ENCODE assay signal across 26 mouse cellular contexts in the genomic region with DNA sequence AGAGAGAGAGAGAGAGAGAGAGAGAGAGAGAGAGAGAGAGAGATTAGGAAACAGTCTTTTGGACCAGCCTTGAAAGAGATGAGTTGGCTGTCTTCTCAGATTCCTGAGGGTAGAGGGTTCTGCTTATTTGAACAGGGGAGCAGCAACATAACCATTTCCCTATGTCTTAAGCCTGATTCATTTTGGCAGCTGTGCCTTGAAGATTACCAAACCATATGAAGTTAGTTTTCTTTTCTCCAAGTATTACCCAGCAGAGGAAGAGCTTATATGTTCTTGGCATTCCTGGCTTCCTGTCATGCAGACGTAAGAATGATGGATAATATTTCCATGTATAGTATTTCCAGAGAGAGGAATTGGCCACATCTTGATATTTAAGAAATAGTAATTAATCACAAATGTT.
DNase-seq lines count a peak whose midpoint lies in the region; ATAC-seq and TF ChIP-seq lines count a peak whose summit lies in the region.
"Had no signal": no experiment of that assay in that cellular context is flagged by ENCODE, and none has a peak within 500 bp of the region (broad histone marks: within the 10 kb centered on the region; RNA-seq: fewer than 3 reads in every experiment).

No protein-coding gene starts in this region.

- no peak overlapping the region for H3K9ac ChIP-seq in lung, postnatal 0 days (replicated peaks; ENCODE audit: low read depth)
- H3K9ac ChIP-seq in embryonic facial prominence, embryonic 15.5 days = no peak overlapping the region
- H3K9ac ChIP-seq in forebrain, embryonic 13.5 days = no peak overlapping the region
- H3K9ac ChIP-seq: heart, embryonic 15.5 days; limb, embryonic 12.5 days; liver, embryonic 13.5 days had no signal

- no peaks in the 10 kb centered on the region for H3K4me1 ChIP-seq in lung, postnatal 0 days (ENCODE audit: insufficient read depth, low read depth, low read length)
- no peaks in the 10 kb centered on the region; the same call in 1 of the 2 replicates for H3K4me1 ChIP-seq in embryonic facial prominence, embryonic 15.5 days
- H3K4me1 ChIP-seq in forebrain, embryonic 13.5 days = no peaks in the 10 kb centered on the region
- H3K4me1 ChIP-seq: heart, embryonic 15.5 days; limb, embryonic 12.5 days; liver, embryonic 13.5 days had no signal

- ATAC-seq in lung, postnatal 0 days = peak; percentile 17; the same call in 1 of the 2 replicates
- ATAC-seq in embryonic facial prominence, embryonic 15.5 days (ENCODE audit: insufficient number of reproducible peaks, low FRiP score, low TSS enrichment, low read depth) = peak; percentile 86
- no peak for ATAC-seq in forebrain, embryonic 13.5 days
- ATAC-seq: hindbrain, embryonic 16.5 days; Patski had no signal

- no peak for TF ChIP-seq CTCF in lung, postnatal 0 days (IDR thresholded peaks at IDR 0.05)

- 34% methylated on average over 1 of the region's 1 CpGs for WGBS in lung, postnatal 0 days
- 12% methylated on average over 1 of the region's 1 CpGs for WGBS in embryonic facial prominence, embryonic 15.5 days
- 88% methylated on average over 1 of the region's 1 CpGs for WGBS in forebrain, embryonic 13.5 days

- H3K27ac ChIP-seq in lung, postnatal 0 days (ENCODE audit: low read length) = no peak overlapping the region
- peak overlapping the region; percentile 82 for H3K27ac ChIP-seq in embryonic facial prominence, embryonic 15.5 days (replicated peaks)
- H3K27ac ChIP-seq in forebrain, embryonic 13.5 days = no peak overlapping the region
- H3K27ac ChIP-seq: heart, embryonic 15.5 days; limb, embryonic 12.5 days; liver, embryonic 13.5 days; macrophage had no signal

- no peak for TF ChIP-seq EP300 in lung, postnatal 0 days (IDR thresholded peaks at IDR 0.05)

- H3K4me3 ChIP-seq in lung, postnatal 0 days (ENCODE audit: low read depth, low read length) = no peak overlapping the region
- no peak overlapping the region for H3K4me3 ChIP-seq in embryonic facial prominence, embryonic 15.5 days (replicated peaks)
- H3K4me3 ChIP-seq in forebrain, embryonic 13.5 days = no peak overlapping the region
- H3K4me3 ChIP-seq: heart, embryonic 15.5 days; limb, embryonic 12.5 days; liver, embryonic 13.5 days had no signal

- no peaks in the 10 kb centered on the region for H3K9me3 ChIP-seq in lung, postnatal 0 days (ENCODE audit: low read length)
- no peaks in the 10 kb centered on the region for H3K9me3 ChIP-seq in embryonic facial prominence, embryonic 15.5 days (replicated peaks)
- H3K9me3 ChIP-seq in forebrain, embryonic 13.5 days (replicated peaks) = no peaks in the 10 kb centered on the region
- H3K9me3 ChIP-seq: heart, embryonic 15.5 days; limb, embryonic 12.5 days; liver, embryonic 13.5 days had no signal

- no peak overlapping the region for H3K4me2 ChIP-seq in lung, postnatal 0 days (replicated peaks; ENCODE audit: low read depth, low read length)
- H3K4me2 ChIP-seq in embryonic facial prominence, embryonic 15.5 days (replicated peaks) = no peak overlapping the region
- H3K4me2 ChIP-seq in forebrain, embryonic 13.5 days = no peak overlapping the region
- H3K4me2 ChIP-seq: heart, embryonic 15.5 days; limb, embryonic 12.5 days; liver, embryonic 13.5 days had no signal

- H3K27me3 ChIP-seq in lung, postnatal 0 days (replicated peaks; ENCODE audit: insufficient read depth, low read length) = no peaks in the 10 kb centered on the region
- no peaks in the 10 kb centered on the region for H3K27me3 ChIP-seq in embryonic facial prominence, embryonic 15.5 days
- H3K27me3 ChIP-seq in forebrain, embryonic 13.5 days = no peaks in the 10 kb centered on the region
- H3K27me3 ChIP-seq: CH12.LX; heart, embryonic 15.5 days; limb, embryonic 12.5 days; liver, embryonic 13.5 days; Patski had no signal

- DNase-seq in lung, postnatal 0 days (ENCODE audit: low spot score) = peak; percentile 31
- no peak for DNase-seq in lung, postnatal 4 days
- DNase-seq in adipocyte (ENCODE audit: low spot score) = peak; percentile 13
- peak; percentile 36 for DNase-seq in mesoderm, embryonic 11.5 days (ENCODE audit: low read depth, low spot score)
- no peak for DNase-seq in left cerebral cortex, adult 8-10 months (ENCODE audit: low spot score in 2 of 2)
- DNase-seq: adrenal gland, postnatal 14 days; cerebellum, adult 11 months; cerebellum, adult 9-10 months; cerebellum, postnatal 36 days; gastrocnemius, postnatal 10 days; kidney, adult 18-20 months; kidney, postnatal 4 days; layer of hippocampus, postnatal 36 days; liver, embryonic 13.5 days; lung, adult 18-20 months; midbrain, embryonic 14.5 days; right cerebral cortex, postnatal 25 days; thymus, postnatal 4 days had no signal

- no peaks in the 10 kb centered on the region for H3K36me3 ChIP-seq in lung, postnatal 0 days (ENCODE audit: insufficient read depth, low read length)
- H3K36me3 ChIP-seq in embryonic facial prominence, embryonic 15.5 days = no peaks in the 10 kb centered on the region
- no peaks in the 10 kb centered on the region for H3K36me3 ChIP-seq in forebrain, embryonic 13.5 days (ENCODE audit: poor library complexity, severe bottlenecking)
- H3K36me3 ChIP-seq: heart, embryonic 15.5 days; limb, embryonic 12.5 days; liver, embryonic 13.5 days had no signal

Comparison
In these comparisons a context has a peak if more than half of its experiments do, and no peak if none do; other contexts are left out.
1. DNase-seq: peak in lung, postnatal 0 days (single experiment), adipocyte (single experiment) and mesoderm, embryonic 11.5 days (single experiment); none in lung, postnatal 4 days (0 of 2) and left cerebral cortex, adult 8-10 months (0 of 2).